In genomic region chr12:102652420-102652819, GRCm38 (mm10) we compare ENCODE assay signal across 12 mouse cellular contexts. TPM values are rescaled to one million over a fixed set of nuclear protein-coding genes. Genes with fewer than 3 reads are reported as not detected.
DNase-seq lines count a peak whose midpoint lies in the region; ATAC-seq and TF ChIP-seq lines count a peak whose summit lies in the region.
"Had no signal": no experiment of that assay in that cellular context is flagged by ENCODE, and none has a peak within 500 bp of the region (broad histone marks: within the 10 kb centered on the region; RNA-seq: fewer than 3 reads in every experiment).

No protein-coding gene starts in this region.

- H3K4me1 ChIP-seq in heart, embryonic 10.5 days = peaks cover 72% of the 10 kb centered on the region
- peaks cover 25% of the 10 kb centered on the region; the same call in 1 of the 2 replicates for H3K4me1 ChIP-seq in spleen, adult 2 months (ENCODE audit: control insufficient read depth, insufficient read depth, insufficient read length)

- H3K4me3 ChIP-seq in heart, embryonic 10.5 days = no peak overlapping the region
- H3K4me3 ChIP-seq in spleen, adult 2 months (ENCODE audit: extremely low read depth, insufficient read depth, insufficient read length) = no peak overlapping the region
- H3K4me3 ChIP-seq: embryonic facial prominence, embryonic 15.5 days; midbrain, embryonic 15.5 days had no signal

- DNase-seq in heart, embryonic 10.5 days (ENCODE audit: low spot score) = no peak
- DNase-seq in heart, postnatal 36 days = no peak
- DNase-seq in spleen, adult 2 months (ENCODE audit: low read depth in 1 of 2, low spot score in 2 of 2) = no peak
- no peak for DNase-seq in spleen, postnatal 10 days (ENCODE audit: low spot score in 2 of 2)
- peak; percentile 42 for DNase-seq in thymus, postnatal 4 days
- DNase-seq in retina, embryonic 14.5 days (ENCODE audit: low spot score) = no peak
- DNase-seq in urinary bladder, postnatal 14 days (ENCODE audit: low spot score) = no peak
- DNase-seq: cerebellum, adult 11-12 months; kidney, adult 11 months had no signal

- no peak for TF ChIP-seq CTCF in spleen, adult 2 months (IDR thresholded peaks at IDR 0.05; ENCODE audit: extremely low read depth, insufficient read depth, insufficient read length, insufficient replicate concordance)

- no peak for TF ChIP-seq POLR2A in spleen, adult 2 months (IDR thresholded peaks at IDR 0.05; ENCODE audit: low read depth, low read length)

- H3K27me3 ChIP-seq in heart, embryonic 10.5 days (ENCODE audit: insufficient read depth, poor library complexity, severe bottlenecking) = no peaks in the 10 kb centered on the region
- H3K27me3 ChIP-seq in spleen, adult 2 months (ENCODE audit: control insufficient read depth, insufficient read depth, low read length) = no peaks in the 10 kb centered on the region
- H3K27me3 ChIP-seq: embryonic facial prominence, embryonic 15.5 days; midbrain, embryonic 15.5 days had no signal

- intact Hi-C loops in heart, postnatal 36 days (cut with DNase I) = no loop called here

- 21% methylated on average over 8 of the region's 8 CpGs for whole genome bisulfite sequencing in heart, embryonic 10.5 days
- 13% methylated on average over 8 of the region's 8 CpGs for WGBS in spleen, adult 2 months

- peak; percentile 60 for ATAC-seq in megakaryocyte progenitor cell, adult 5-6 weeks (replicated peaks; ENCODE audit: poor library complexity)

- H3K9me3 ChIP-seq in heart, embryonic 10.5 days = no peaks in the 10 kb centered on the region
- H3K9me3 ChIP-seq: embryonic facial prominence, embryonic 15.5 days; midbrain, embryonic 15.5 days had no signal

- H3K27ac ChIP-seq in heart, embryonic 10.5 days = peak overlapping the region; percentile 65; the same call in 1 of the 2 replicates
- peak overlapping the region; percentile 65 for H3K27ac ChIP-seq in spleen, adult 2 months (ENCODE audit: insufficient read depth, low read length)
- H3K27ac ChIP-seq: embryonic facial prominence, embryonic 15.5 days; midbrain, embryonic 15.5 days had no signal

- no peaks in the 10 kb centered on the region for H3K36me3 ChIP-seq in heart, embryonic 10.5 days
- no peaks in the 10 kb centered on the region for H3K36me3 ChIP-seq in spleen, adult 2 months (ENCODE audit: control insufficient read depth, insufficient read depth, low read length)
- H3K36me3 ChIP-seq: embryonic facial prominence, embryonic 15.5 days; midbrain, embryonic 15.5 days had no signal

RNA-seq across cellular contexts. Expression of gene Itpk1, which starts 52.3 kb away (rescaled TPM):
- 3.5 and 4.8 TPM in 2 replicates for polyA plus RNA-seq in heart, embryonic 10.5 days (2016; fragmentation: Nextera tagmentation; extraction: Ambion mirVana)
- total RNA-seq in heart, postnatal 36 days (2021) = 1 to 10 TPM; 6.8 to 8.8 TPM
- polyA plus RNA-seq in spleen, adult 2 months (2012; rRNA removed) = 21.1 and 22.2 TPM in 2 replicates
- total RNA-seq in megakaryocyte progenitor cell, adult 5-6 weeks (2015) = 8.6 and 10.5 TPM in 2 replicates
- total RNA-seq in megakaryocyte progenitor cell, adult 5-6 weeks (2017) = 15.1 and 15.3 TPM in 2 replicates
